Mouse (Mus musculus) liver, embryonic 11.5 days (tissue): ENCODE data around the gene Spred3. TPM values are rescaled to one million over a fixed set of nuclear protein-coding genes. Genes with fewer than 3 reads are reported as not detected.

Experiments used
- ATAC-seq: fragments of 200-750 bp; cut with Nextera tagmentation; replicated peaks from 2 replicates; pipeline ENCODE4 v1.8.0; 2017; ENCODE audit warnings: moderate number of reproducible peaks, mild to moderate bottlenecking, moderate TSS enrichment, moderate library complexity; ENCODE audit not compliant: low FRiP score
- DNase-seq: peaks from one replicate; pipeline ENCODE4 v3.0.0-alpha.2; 2017; ENCODE audit warnings: low spot score
- H3K27ac ChIP-seq: fragments of 300-500 bp; sonication (generic); 2 replicates; pipeline ENCODE4 v1.5.1; 2014; ENCODE audit warnings: mild to moderate bottlenecking, low read depth, low read length, control low read depth
- H3K27me3 ChIP-seq: fragments of 300-500 bp; sonication (generic); replicated peaks from 2 replicates; pipeline ENCODE4 v1.6.1; 2014; ENCODE audit warnings: low read length, mixed read lengths; ENCODE audit not compliant: control insufficient read depth, insufficient read depth
- H3K36me3 ChIP-seq: fragments of 300-500 bp; sonication (generic); 2 replicates; pipeline ENCODE4 v1.6.1; 2014; ENCODE audit warnings: mild to moderate bottlenecking, low read length, moderate library complexity, mixed read lengths; ENCODE audit not compliant: control insufficient read depth, insufficient read depth
- H3K4me1 ChIP-seq: fragments of 300-500 bp; sonication (generic); replicated peaks from 2 replicates; pipeline ENCODE4 v1.6.1; 2014; ENCODE audit warnings: low read length, mixed read lengths; ENCODE audit not compliant: control insufficient read depth, insufficient read depth
- H3K4me2 ChIP-seq: fragments of 300-500 bp; sonication (generic); 2 replicates; pipeline ENCODE4 v1.6.1; 2014; ENCODE audit warnings: mild to moderate bottlenecking, control low read depth, moderate library complexity
- H3K4me3 ChIP-seq: fragments of 300-500 bp; sonication (generic); 2 replicates; pipeline ENCODE4 v1.5.1; 2014; ENCODE audit warnings: low read depth, low read length, control low read depth
- H3K9ac ChIP-seq: fragments of 300-500 bp; sonication (generic); 2 replicates; pipeline ENCODE4 v1.6.1; 2014; ENCODE audit warnings: low read depth, low read length, control low read depth
- H3K9me3 ChIP-seq: fragments of 300-500 bp; sonication (generic); 2 replicates; pipeline ENCODE4 v1.6.1; 2016; ENCODE audit warnings: low read length, inconsistent platforms, mixed read lengths; ENCODE audit not compliant: control insufficient read depth
- WGBS: fragments of 180-500 bp; shearing (Covaris S2); extraction: QIAGEN DNeasy Blood & Tissue Kit; methylation state at CpG from one replicate; pipeline ENCODE4 v1.1.7; 2014; 5-methylcytosine and 5-hydroxymethylcytosine counted together
- polyA plus RNA-seq: library from polyadenylated mRNA; unstranded; fragments of >200 nt; fragmentation: Nextera tagmentation; extraction: Ambion mirVana; gene quantifications from 2 replicates; pipeline ENCODE4 v1.2.1, GENCODE M21; 2014

Gene Spred3
- polyA plus RNA-seq, 1 experiment from 2014 or later: 1.0 TPM

GRCm38 (mm10) chr7:29162294-29162693 is 7.9 kb downstream of the Spred3 start:
- Histone ChIP-seq H3K9me3 (no peaks in the 10 kb centered on the region), H3K27me3 (peaks cover 22% of the 10 kb centered on the region), H3K27ac (no peak overlapping the region), H3K36me3 (no peaks in the 10 kb centered on the region), H3K4me2 (peak overlapping the region; percentile 18; the same call in 1 of the 2 replicates), H3K4me1 (peaks cover 6% of the 10 kb centered on the region; the same call in 1 of the 2 replicates), H3K9ac (no peak overlapping the region), H3K4me3 (no peak overlapping the region)
- WGBS: 61% methylated on average over 5 of the region's 5 CpGs
- no peak for ATAC-seq
- no peak for DNase-seq

GRCm38 (mm10) chr7:29158264-29158663 is 11.9 kb downstream of the Spred3 start:
- WGBS: 4% methylated on average over 5 of the region's 5 CpGs
- Histone ChIP-seq H3K4me1 (peaks cover 6% of the 10 kb centered on the region; the same call in 1 of the 2 replicates), H3K4me3 (no peak overlapping the region), H3K27me3 (peaks cover 17% of the 10 kb centered on the region), H3K4me2 (no peak overlapping the region), H3K9ac (no peak overlapping the region), H3K9me3 (no peaks in the 10 kb centered on the region), H3K27ac (no peak overlapping the region), H3K36me3 (peaks cover 2% of the 10 kb centered on the region; the same call in 1 of the 2 replicates)
- no peak for DNase-seq
- no peak for ATAC-seq

GRCm38 (mm10) chr7:29155838-29156782 is 14.1 kb downstream of the Spred3 start, which contains the start of gene Fam98c:
TSS of gene Fam98c (minus strand) at chr7:29156234.
- Histone ChIP-seq H3K9me3 (no peaks in the 10 kb centered on the region), H3K4me1 (no peaks in the 10 kb centered on the region; the same call in 1 of the 2 replicates), H3K9ac (peak within 1 kb of the TSS; percentile 82), H3K27me3 (peaks cover 14% of the 10 kb centered on the region), H3K36me3 (peaks cover 2% of the 10 kb centered on the region; the same call in 1 of the 2 replicates), H3K4me3 (peak within 1 kb of the TSS; percentile 75), H3K27ac (peak within 1 kb of the TSS; percentile 53), H3K4me2 (peak within 1 kb of the TSS; percentile 95)
- peak; percentile 82 for ATAC-seq
- DNase-seq: peak; percentile 80
- WGBS: 2% methylated on average over 67 of the region's 68 CpGs

- Histone ChIP-seq H3K4me2 (peak overlapping the region; percentile 95), H3K4me3 (peak overlapping the region; percentile 75), H3K27me3 (peaks cover 14% of the 10 kb centered on the region), H3K9ac (peak overlapping the region; percentile 82), H3K9me3 (no peaks in the 10 kb centered on the region), H3K27ac (peak overlapping the region; percentile 53), H3K36me3 (peaks cover 2% of the 10 kb centered on the region; the same call in 1 of the 2 replicates), H3K4me1 (no peaks in the 10 kb centered on the region; the same call in 1 of the 2 replicates)
- ATAC-seq (peak; percentile 85), DNase-seq (peak; percentile 89)
- WGBS: 7% methylated on average over 37 of the region's 37 CpGs
These were observed 14.9 kb downstream of the Spred3 start for GRCm38 (mm10) chr7:29155196-29155837.

GRCm38 (mm10) chr7:29154018-29154720 is 16.0 kb downstream of the Spred3 start:
- Histone ChIP-seq H3K4me3 (no peak overlapping the region), H3K9ac (no peak overlapping the region), H3K4me2 (no peak overlapping the region), H3K27ac (no peak overlapping the region), H3K4me1 (no peaks in the 10 kb centered on the region; the same call in 1 of the 2 replicates), H3K9me3 (no peaks in the 10 kb centered on the region), H3K36me3 (peaks cover 2% of the 10 kb centered on the region; the same call in 1 of the 2 replicates), H3K27me3 (peaks cover 10% of the 10 kb centered on the region)
- DNase-seq (no peak), ATAC-seq (no peak)
- 92% methylated on average over 14 of the region's 14 CpGs for WGBS

- no peak for ATAC-seq
- no peak overlapping the region for H3K4me2 ChIP-seq
- H3K9me3 ChIP-seq: no peaks in the 10 kb centered on the region
- H3K27me3 ChIP-seq: no peaks in the 10 kb centered on the region
- 71% methylated on average over 10 of the region's 10 CpGs for WGBS
- H3K27ac ChIP-seq: no peak overlapping the region
- no peak overlapping the region for H3K9ac ChIP-seq
- peaks cover 2% of the 10 kb centered on the region; the same call in 1 of the 2 replicates for H3K36me3 ChIP-seq
- no peak overlapping the region for H3K4me3 ChIP-seq
- DNase-seq: no peak
- H3K4me1 ChIP-seq: no peaks in the 10 kb centered on the region; the same call in 1 of the 2 replicates
These were observed 18.7 kb downstream of the Spred3 start for GRCm38 (mm10) chr7:29151486-29151885.

- H3K4me2 ChIP-seq: no peak overlapping the region
- no peaks in the 10 kb centered on the region for H3K9me3 ChIP-seq
- no peak overlapping the region for H3K4me3 ChIP-seq
- no peaks in the 10 kb centered on the region for H3K4me1 ChIP-seq
- no peak overlapping the region for H3K27ac ChIP-seq
- DNase-seq: no peak
- H3K36me3 ChIP-seq: no peaks in the 10 kb centered on the region
- no peaks in the 10 kb centered on the region for H3K27me3 ChIP-seq
- no peak overlapping the region for H3K9ac ChIP-seq
- WGBS: 82% methylated on average over 15 of the region's 15 CpGs
- no peak for ATAC-seq
These were observed 21.4 kb downstream of the Spred3 start for GRCm38 (mm10) chr7:29148771-29149170.
